Comparison of ENCODE assay signal across 8 mouse cellular contexts in genomic region chr1:69759544-69759943, GRCm38 (mm10).
A peak's percentile ranks its signal among the peaks of the same experiment; 100 is the strongest.
DNase-seq lines count a peak whose midpoint lies in the region; ATAC-seq lines count a peak whose summit lies in the region.

No protein-coding gene starts in this region.

- H3K9me3 ChIP-seq in hindbrain, embryonic 14.5 days (ENCODE audit: control insufficient read depth, low read length): no peaks in the 10 kb centered on the region
- H3K9me3 ChIP-seq in hindbrain, embryonic 11.5 days (ENCODE audit: control insufficient read depth, low read length): no peaks in the 10 kb centered on the region

- H3K36me3 ChIP-seq in hindbrain, embryonic 14.5 days (replicated peaks; ENCODE audit: control insufficient read depth, insufficient read depth): no peaks in the 10 kb centered on the region
- no peaks in the 10 kb centered on the region for H3K36me3 ChIP-seq in hindbrain, embryonic 11.5 days (ENCODE audit: control insufficient read depth, insufficient read depth, low read length)

- no peak overlapping the region for H3K27ac ChIP-seq in hindbrain, embryonic 14.5 days
- H3K27ac ChIP-seq in hindbrain, embryonic 11.5 days (ENCODE audit: low read depth, low read length): no peak overlapping the region

- no peak overlapping the region for H3K9ac ChIP-seq in hindbrain, embryonic 14.5 days
- no peak overlapping the region for H3K9ac ChIP-seq in hindbrain, embryonic 11.5 days (ENCODE audit: low read depth, low read length)

- no peaks in the 10 kb centered on the region for H3K4me1 ChIP-seq in hindbrain, embryonic 14.5 days (replicated peaks; ENCODE audit: control insufficient read depth, insufficient read depth, low read length)
- no peaks in the 10 kb centered on the region for H3K4me1 ChIP-seq in hindbrain, embryonic 11.5 days (replicated peaks; ENCODE audit: control insufficient read depth, insufficient read depth, low read length)

- no peak overlapping the region for H3K4me3 ChIP-seq in hindbrain, embryonic 14.5 days (replicated peaks; ENCODE audit: low read length)
- no peak overlapping the region for H3K4me3 ChIP-seq in hindbrain, embryonic 11.5 days (ENCODE audit: low read depth, low read length)

- no peak for ATAC-seq in hindbrain, embryonic 14.5 days (ENCODE audit: low FRiP score)
- no peak for ATAC-seq in hindbrain, embryonic 11.5 days (ENCODE audit: low FRiP score)
- peak; percentile 91 for ATAC-seq in CD4-positive, CD25-positive, alpha-beta regulatory T cell, adult 4 months
- ATAC-seq in megakaryocyte-erythroid progenitor cell, adult 5-6 weeks (replicated peaks; ENCODE audit: low FRiP score, low TSS enrichment, poor library complexity, severe bottlenecking): peak; percentile 88

- H3K4me2 ChIP-seq in hindbrain, embryonic 14.5 days (replicated peaks): peak overlapping the region; percentile 6; the same call in 1 of the 2 replicates
- no peak overlapping the region for H3K4me2 ChIP-seq in hindbrain, embryonic 11.5 days (replicated peaks; ENCODE audit: low read depth, low read length)

- 61% methylated on average over 13 of the region's 13 CpGs for WGBS in hindbrain, embryonic 14.5 days
- WGBS in hindbrain, embryonic 11.5 days: 76% methylated on average over 13 of the region's 13 CpGs

- DNase-seq in hindbrain, embryonic 14.5 days (ENCODE audit: low spot score): no peak
- no peak for DNase-seq in hindbrain, embryonic 11.5 days (ENCODE audit: low spot score)
- DNase-seq in embryo, embryonic 11 days: peak; percentile 14
- no peak for DNase-seq in adrenal gland, adult 8-10 months
- DNase-seq in adrenal gland, postnatal 10 days: no peak
- DNase-seq in heart, postnatal 4 days: no peak

- no peaks in the 10 kb centered on the region for H3K27me3 ChIP-seq in hindbrain, embryonic 14.5 days (ENCODE audit: control insufficient read depth, insufficient read depth, low read length)
- no peaks in the 10 kb centered on the region for H3K27me3 ChIP-seq in hindbrain, embryonic 11.5 days (ENCODE audit: control insufficient read depth, insufficient read depth, low read length)

Comparison
In these comparisons a context has a peak if more than half of its experiments do, and no peak if none do; other contexts are left out.
1. ATAC-seq: peak in CD4-positive, CD25-positive, alpha-beta regulatory T cell, adult 4 months (single experiment) and megakaryocyte-erythroid progenitor cell, adult 5-6 weeks (single experiment); none in hindbrain, embryonic 14.5 days (single experiment) and hindbrain, embryonic 11.5 days (single experiment).